Mouse (Mus musculus): ENCODE data around the gene Rab3a. TPM values are rescaled to one million over a fixed set of nuclear protein-coding genes. Genes with fewer than 3 reads are reported as not detected.

Rab3a gene
- polyA plus RNA-seq, 1 experiment from 2014 or later, result 355 TPM

- Histone ChIP-seq H3K27ac (no peak overlapping the region), H3K4me2 (0 out of 2 replicates have a peak overlapping the region, but pooled peaks have one; percentile 10), H3K36me3 (peaks cover 65% of the 10 kb centered on the region), H3K4me3 (no peak overlapping the region), H3K27me3 (peaks cover 20% of the 10 kb centered on the region), H3K4me1 (replicated peaks) (peaks cover 28% of the 10 kb centered on the region), H3K9ac (0 out of 2 replicates have a peak overlapping the region, but pooled peaks have one; percentile 53), H3K9me3 (no peaks in the 10 kb centered on the region)
- ATAC-seq (ENCODE audit: low FRiP score), result no peak
- WGBS, result 24% methylated on average over 30 of the region's 30 CpGs
Observed at GRCm38 (mm10) chr8:70787941-70788667, 33.6 kb downstream of the Rab3a start.

GRCm38 (mm10) chr8:70789046-70789445 lies 34.6 kb downstream of the Rab3a start:
- no peak overlapping the region for H3K4me3 ChIP-seq
- H3K9me3 ChIP-seq, result no peaks in the 10 kb centered on the region
- H3K9ac ChIP-seq, result peak overlapping the region; percentile 53; the same call in 1 of the 2 replicates
- peaks cover 37% of the 10 kb centered on the region for H3K4me1 ChIP-seq (replicated peaks)
- H3K4me2 ChIP-seq, result no peak overlapping the region
- peaks cover 55% of the 10 kb centered on the region for H3K36me3 ChIP-seq
- no peak for ATAC-seq (ENCODE audit: low FRiP score)
- H3K27me3 ChIP-seq, result peaks cover 20% of the 10 kb centered on the region
- H3K27ac ChIP-seq, result no peak overlapping the region
- 79% methylated on average over 10 of the region's 10 CpGs for WGBS

GRCm38 (mm10) chr8:70790846-70791245 lies 36.4 kb downstream of the Rab3a start:
- Histone ChIP-seq H3K4me3 (peak overlapping the region; percentile 60; the same call in 1 of the 2 replicates), H3K9ac (peak overlapping the region; percentile 88), H3K4me1 (replicated peaks) (peaks cover 37% of the 10 kb centered on the region), H3K9me3 (no peaks in the 10 kb centered on the region), H3K4me2 (peak overlapping the region; percentile 69), H3K27ac (no peak overlapping the region), H3K27me3 (peaks cover 24% of the 10 kb centered on the region), H3K36me3 (peaks cover 37% of the 10 kb centered on the region)
- 62% methylated on average over 8 of the region's 8 CpGs for WGBS
- ATAC-seq (ENCODE audit: low FRiP score), result no peak

GRCm38 (mm10) chr8:70791294-70791701 lies 36.8 kb downstream of the Rab3a start:
- Histone ChIP-seq H3K27ac (no peak overlapping the region), H3K4me1 (replicated peaks) (peaks cover 40% of the 10 kb centered on the region), H3K36me3 (peaks cover 33% of the 10 kb centered on the region), H3K4me3 (peak overlapping the region; percentile 60), H3K9ac (peak overlapping the region; percentile 88), H3K9me3 (no peaks in the 10 kb centered on the region), H3K27me3 (peaks cover 24% of the 10 kb centered on the region), H3K4me2 (peak overlapping the region; percentile 69)
- WGBS, result 84% methylated on average over 7 of the region's 7 CpGs
- ATAC-seq (ENCODE audit: low FRiP score), result no peak

- H3K9me3 ChIP-seq, result no peaks in the 10 kb centered on the region
- peak overlapping the region; percentile 60 for H3K4me3 ChIP-seq
- peaks cover 24% of the 10 kb centered on the region for H3K36me3 ChIP-seq
- peak overlapping the region; percentile 69 for H3K4me2 ChIP-seq
- H3K4me1 ChIP-seq (replicated peaks), result peaks cover 45% of the 10 kb centered on the region
- 6% methylated on average over 58 of the region's 58 CpGs for WGBS
- H3K27me3 ChIP-seq, result peaks cover 24% of the 10 kb centered on the region
- peak overlapping the region; percentile 88 for H3K9ac ChIP-seq
- ATAC-seq (ENCODE audit: low FRiP score), result peak; percentile 87
- H3K27ac ChIP-seq, result peak overlapping the region; percentile 90
Observed at GRCm38 (mm10) chr8:70791975-70792691, 37.7 kb downstream of the Rab3a start.

- H3K27ac ChIP-seq, result peak overlapping the region; percentile 90
- H3K4me2 ChIP-seq, result peak overlapping the region; percentile 69
- peaks cover 24% of the 10 kb centered on the region for H3K27me3 ChIP-seq
- H3K36me3 ChIP-seq, result peaks cover 19% of the 10 kb centered on the region
- H3K4me3 ChIP-seq, result peak overlapping the region; percentile 60
- WGBS, result under 1% methylated on average over 20 of the region's 20 CpGs
- H3K9ac ChIP-seq, result peak overlapping the region; percentile 88
- peak; percentile 56; the same call in 1 of the 2 replicates for ATAC-seq (ENCODE audit: low FRiP score)
- peaks cover 48% of the 10 kb centered on the region for H3K4me1 ChIP-seq (replicated peaks)
- H3K9me3 ChIP-seq, result no peaks in the 10 kb centered on the region
Observed at GRCm38 (mm10) chr8:70792700-70793099, 38.2 kb downstream of the Rab3a start.

GRCm38 (mm10) chr8:70794215-70794614 lies 39.7 kb downstream of the Rab3a start:
- 88% methylated on average over 2 of the region's 2 CpGs for WGBS
- Histone ChIP-seq H3K9ac (no peak overlapping the region), H3K4me3 (no peak overlapping the region), H3K4me1 (replicated peaks) (peaks cover 52% of the 10 kb centered on the region), H3K9me3 (no peaks in the 10 kb centered on the region), H3K4me2 (no peak overlapping the region), H3K27me3 (peaks cover 25% of the 10 kb centered on the region), H3K36me3 (0 out of 2 replicates have a peak, but pooled peaks cover 5% of the 10 kb centered on the region), H3K27ac (no peak overlapping the region)
- no peak for ATAC-seq (ENCODE audit: low FRiP score)

- Histone ChIP-seq H3K9ac (no peak overlapping the region), H3K27ac (no peak overlapping the region), H3K27me3 (peaks cover 30% of the 10 kb centered on the region), H3K4me3 (no peak overlapping the region), H3K4me2 (no peak overlapping the region), H3K36me3 (no peaks in the 10 kb centered on the region), H3K9me3 (no peaks in the 10 kb centered on the region), H3K4me1 (replicated peaks) (peaks cover 51% of the 10 kb centered on the region)
- no peak for ATAC-seq (ENCODE audit: low FRiP score)
- WGBS, result 79% methylated on average over 2 of the region's 2 CpGs
Observed at GRCm38 (mm10) chr8:70795370-70795769, 40.9 kb downstream of the Rab3a start.

GRCm38 (mm10) chr8:70796403-70797080 lies 42.1 kb downstream of the Rab3a start:
- H3K9ac ChIP-seq, result peak overlapping the region; percentile 75
- H3K9me3 ChIP-seq, result no peaks in the 10 kb centered on the region
- peak; percentile 1; the same call in 1 of the 2 replicates for ATAC-seq (ENCODE audit: low FRiP score)
- WGBS, result under 1% methylated on average over 54 of the region's 54 CpGs
- H3K36me3 ChIP-seq, result no peaks in the 10 kb centered on the region
- H3K27me3 ChIP-seq, result peaks cover 38% of the 10 kb centered on the region
- peak overlapping the region; percentile 44 for H3K27ac ChIP-seq
- H3K4me1 ChIP-seq (replicated peaks), result peaks cover 46% of the 10 kb centered on the region
- H3K4me3 ChIP-seq, result peak overlapping the region; percentile 53
- H3K4me2 ChIP-seq, result peak overlapping the region; percentile 87

- H3K4me3 ChIP-seq, result peak overlapping the region; percentile 53
- peaks cover 47% of the 10 kb centered on the region for H3K27me3 ChIP-seq
- H3K36me3 ChIP-seq, result no peaks in the 10 kb centered on the region
- peaks cover 42% of the 10 kb centered on the region for H3K4me1 ChIP-seq (replicated peaks)
- peak overlapping the region; percentile 75 for H3K9ac ChIP-seq
- WGBS, result under 1% methylated on average over 52 of the region's 57 CpGs
- H3K4me2 ChIP-seq, result peak overlapping the region; percentile 87
- peak overlapping the region; percentile 48; the same call in 1 of the 2 replicates for H3K27ac ChIP-seq
- peak; percentile 82 for ATAC-seq (ENCODE audit: low FRiP score)
- H3K9me3 ChIP-seq, result no peaks in the 10 kb centered on the region
Observed at GRCm38 (mm10) chr8:70797081-70798070, 42.9 kb downstream of the Rab3a start.

- Histone ChIP-seq H3K36me3 (no peaks in the 10 kb centered on the region), H3K4me1 (replicated peaks) (peaks cover 35% of the 10 kb centered on the region), H3K27me3 (peaks cover 56% of the 10 kb centered on the region), H3K9ac (peak overlapping the region; percentile 75; the same call in 1 of the 2 replicates), H3K9me3 (no peaks in the 10 kb centered on the region), H3K4me3 (peak overlapping the region; percentile 53), H3K27ac (no peak overlapping the region), H3K4me2 (peak overlapping the region; percentile 87)
- ATAC-seq (ENCODE audit: low FRiP score), result no peak
- 11% methylated on average over 15 of the region's 15 CpGs for WGBS
Observed at GRCm38 (mm10) chr8:70798281-70798680, 43.8 kb downstream of the Rab3a start.
